Mouse (Mus musculus) forebrain, embryonic 10.5 days (tissue): ENCODE results near the gene Nfil3. TPM values are rescaled to one million over a fixed set of nuclear protein-coding genes. Genes with fewer than 3 reads are reported as not detected.

ENCODE experiments used
- DNase-seq: peaks from one replicate; pipeline ENCODE4 v3.0.0-alpha.2; 2017; ENCODE audit warnings: low spot score; ENCODE audit errors: extremely low spot score
- H3K27ac ChIP-seq: fragments of 300-500 bp; sonication (generic); 2 replicates; pipeline ENCODE4 v1.5.1; 2016; ENCODE audit warnings: mild to moderate bottlenecking
- H3K27me3 ChIP-seq: fragments of 300-500 bp; sonication (generic); 2 replicates; pipeline ENCODE4 v1.6.1; 2016; ENCODE audit warnings: mild to moderate bottlenecking; ENCODE audit not compliant: poor library complexity, severe bottlenecking
- H3K36me3 ChIP-seq: fragments of 300-500 bp; sonication (generic); replicated peaks from 2 replicates; pipeline ENCODE4 v1.6.1; 2016; ENCODE audit warnings: mild to moderate bottlenecking, moderate library complexity
- H3K4me1 ChIP-seq: fragments of 300-500 bp; sonication (generic); 2 replicates; pipeline ENCODE4 v1.6.1; 2016
- H3K4me3 ChIP-seq: fragments of 300-500 bp; sonication (generic); 2 replicates; pipeline ENCODE4 v1.5.1; 2016; ENCODE audit warnings: mild to moderate bottlenecking, moderate library complexity
- H3K9me3 ChIP-seq: fragments of 300-500 bp; sonication (generic); 2 replicates; pipeline ENCODE4 v1.6.1; 2016; ENCODE audit warnings: mild to moderate bottlenecking, moderate library complexity
- WGBS: fragments of 180-500 bp; shearing (Covaris S2); methylation state at CpG from one replicate; pipeline ENCODE4 v1.1.7; 2016; 5-methylcytosine and 5-hydroxymethylcytosine counted together
- polyA plus RNA-seq: library from polyadenylated mRNA; unstranded; fragments of >200 nt; fragmentation: Nextera tagmentation; extraction: Ambion mirVana; gene quantifications from 2 replicates; pipeline ENCODE4 v1.2.1, GENCODE M21; 2016

The Nfil3 gene
- polyA plus RNA-seq, 1 experiment from 2014 or later: 13.4 TPM

- no peak overlapping the region for H3K27ac ChIP-seq
- H3K4me1 ChIP-seq: no peaks in the 10 kb centered on the region
- no peaks in the 10 kb centered on the region for H3K27me3 ChIP-seq
- H3K36me3 ChIP-seq: no peaks in the 10 kb centered on the region
- 0 out of 2 replicates have a peak, but pooled peaks cover 4% of the 10 kb centered on the region for H3K9me3 ChIP-seq
- WGBS: 83% methylated on average over 7 of the region's 7 CpGs
- no peak for DNase-seq
- H3K4me3 ChIP-seq: no peak overlapping the region
Measured at GRCm38 (mm10) chr13:52921065-52921825, 59.6 kb downstream of the Nfil3 start.

GRCm38 (mm10) chr13:52919790-52920352, 61.0 kb downstream of the Nfil3 start:
- no peaks in the 10 kb centered on the region for H3K4me1 ChIP-seq
- 85% methylated on average over 10 of the region's 10 CpGs for WGBS
- no peak overlapping the region for H3K27ac ChIP-seq
- no peaks in the 10 kb centered on the region for H3K27me3 ChIP-seq
- DNase-seq: no peak
- H3K36me3 ChIP-seq: no peaks in the 10 kb centered on the region
- no peak overlapping the region for H3K4me3 ChIP-seq
- 0 out of 2 replicates have a peak, but pooled peaks cover 2% of the 10 kb centered on the region for H3K9me3 ChIP-seq

GRCm38 (mm10) chr13:52918333-52918732, 62.5 kb downstream of the Nfil3 start:
- Histone ChIP-seq H3K4me3 (no peak overlapping the region), H3K27ac (no peak overlapping the region), H3K4me1 (no peaks in the 10 kb centered on the region), H3K9me3 (no peaks in the 10 kb centered on the region), H3K36me3 (no peaks in the 10 kb centered on the region), H3K27me3 (no peaks in the 10 kb centered on the region)
- DNase-seq: no peak
- WGBS: 96% methylated on average over 5 of the region's 5 CpGs

Other genes with a start within 250 kb of the Nfil3 start
- 26.8 and 31.0 TPM in 2 replicates for gene Auh, start 51.4 kb downstream of the Nfil3 start, polyA plus RNA-seq